Mouse (Mus musculus) liver, adult 2 months (tissue): ENCODE measurements at regions not wholly inside any gene's neighbourhood (a gene's known extent, or its start where the extent isn't known, plus 50 kb on each side); places are given as distances from the start of the nearest gene placed in this dataset.

Experiments used
- CTCF ChIP-seq: fragments of 200-500 bp; IDR thresholded peaks from 2 replicates; pipeline ENCODE4 v1.5.1; 2011; ENCODE audit warnings: low read depth, low read length, control low read depth
- POLR2A ChIP-seq: fragments of 200-500 bp; IDR thresholded peaks from 2 replicates; pipeline ENCODE4 v1.6.1; 2011; ENCODE audit warnings: low read length, control low read depth; ENCODE audit not compliant: insufficient read depth; ENCODE audit errors: extremely low read depth

DNA sequence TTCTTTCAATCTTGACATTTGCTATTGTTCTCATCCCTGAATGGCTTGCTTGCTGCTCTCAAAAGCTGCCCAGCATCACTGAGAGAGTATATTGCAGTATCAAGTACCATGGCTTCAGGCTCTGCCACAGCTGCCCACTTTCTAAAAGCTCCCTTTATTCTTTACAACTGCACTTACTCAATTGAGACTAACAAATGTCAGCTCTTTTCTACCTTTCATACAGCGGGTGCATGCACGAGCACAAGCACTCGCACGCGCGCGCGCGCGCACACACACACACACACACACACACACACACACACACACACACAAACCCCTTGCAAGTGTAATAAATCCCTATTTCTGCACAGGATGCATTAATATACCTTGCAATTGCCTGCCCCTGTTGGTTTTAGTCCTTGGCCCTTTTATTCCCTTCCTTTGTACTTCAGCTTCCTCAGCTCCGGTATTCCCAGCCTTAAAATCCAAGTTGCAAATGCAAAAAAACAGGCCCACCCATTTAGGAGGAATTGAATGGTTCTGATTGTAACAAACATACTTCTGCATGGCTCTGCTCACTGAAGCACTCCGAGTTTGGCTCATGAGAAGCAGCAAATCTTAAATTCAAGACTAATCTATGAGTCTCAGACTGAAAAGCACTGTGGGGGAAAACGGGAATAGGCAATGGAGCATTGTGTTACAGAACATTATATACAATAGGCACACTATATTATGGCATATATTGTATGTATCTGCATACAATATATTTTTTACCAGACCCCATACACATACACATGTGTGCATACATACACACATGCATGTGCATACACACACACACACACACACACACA is 447.7 kb upstream of the Btbd3 start:
- TF ChIP-seq POLR2A (no peak), CTCF (no peak)
